Mouse (Mus musculus) megakaryocyte, embryonic 14.5 days (primary cell): ENCODE data around the gene Gpr146. TPM values are rescaled to one million over a fixed set of nuclear protein-coding genes. Genes with fewer than 3 reads are reported as not detected.

Experiments used
- H3K27me3 ChIP-seq: replicated peaks from 2 replicates; pipeline ENCODE3; 2012; ENCODE audit warnings: inconsistent platforms
- H3K36me3 ChIP-seq: replicated peaks from 2 replicates; pipeline ENCODE3; 2012; ENCODE audit warnings: low read length, inconsistent platforms, mixed read lengths
- H3K4me1 ChIP-seq: 2 replicates; pipeline ENCODE4 v1.6.1; 2012; ENCODE audit warnings: inconsistent platforms
- H3K4me3 ChIP-seq: replicated peaks from 2 replicates; pipeline ENCODE3; 2012; ENCODE audit warnings: moderate library complexity, mild to moderate bottlenecking, inconsistent platforms
- H3K9me3 ChIP-seq: 2 replicates; pipeline ENCODE4 v1.6.1; 2012; ENCODE audit warnings: inconsistent platforms
- FLI1 ChIP-seq: IDR thresholded peaks from 2 replicates; pipeline ENCODE4 v1.6.1; 2012; ENCODE audit warnings: low read length, inconsistent platforms, mixed read lengths
- GATA1 ChIP-seq: IDR thresholded peaks from 3 replicates; pipeline ENCODE4 v1.6.1; 2012; ENCODE audit warnings: mixed read lengths, low read length, inconsistent platforms, borderline replicate concordance
- polyA plus RNA-seq: library from polyadenylated mRNA; stranded (reverse); fragments of >175 nt; gene quantifications from 2 replicates; pipeline ENCODE4 v1.2.3, GENCODE M21; 2012; ENCODE audit warnings: low replicate concordance; ENCODE audit not compliant: insufficient read depth

The Gpr146 gene
- polyA plus RNA-seq, 1 experiment, result 69.9 TPM

GRCm38 (mm10) chr5:139434940-139435339, 57.4 kb downstream of the Gpr146 start:
- no peak overlapping the region for H3K4me3 ChIP-seq
- H3K4me1 ChIP-seq, result peaks cover 58% of the 10 kb centered on the region
- peaks cover 7% of the 10 kb centered on the region for H3K36me3 ChIP-seq
- no peaks in the 10 kb centered on the region for H3K9me3 ChIP-seq
- no peaks in the 10 kb centered on the region for H3K27me3 ChIP-seq
- no peak for TF ChIP-seq FLI1
- no peak for TF ChIP-seq GATA1

DNA sequence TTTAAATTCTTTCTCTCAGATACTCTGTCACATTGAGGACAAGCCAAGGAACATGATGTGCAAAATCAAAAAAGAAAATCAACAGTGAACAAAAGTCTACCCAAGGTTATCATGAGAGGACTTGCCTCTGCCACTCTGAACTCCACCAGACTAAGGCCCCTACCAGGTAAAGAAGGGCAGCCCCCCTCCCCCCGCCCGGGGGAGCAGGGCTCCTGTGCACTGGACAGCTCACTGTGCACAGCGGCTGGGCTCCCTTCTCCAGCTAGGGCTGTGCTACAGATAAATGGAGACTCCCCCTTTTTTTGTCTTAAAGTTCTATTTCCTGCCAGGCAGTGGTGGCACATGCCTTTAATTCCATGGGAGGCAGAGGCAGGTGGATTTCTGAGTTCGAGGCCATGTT, 60.3 kb downstream of the Gpr146 start:
- TF ChIP-seq GATA1, result no peak
- Histone ChIP-seq H3K4me1 (peaks cover 56% of the 10 kb centered on the region), H3K4me3 (no peak overlapping the region), H3K9me3 (no peaks in the 10 kb centered on the region), H3K36me3 (peaks cover 16% of the 10 kb centered on the region), H3K27me3 (no peaks in the 10 kb centered on the region)

- no peak for TF ChIP-seq GATA1
- H3K27me3 ChIP-seq, result no peaks in the 10 kb centered on the region
- H3K36me3 ChIP-seq, result peaks cover 14% of the 10 kb centered on the region
- peaks cover 51% of the 10 kb centered on the region for H3K4me1 ChIP-seq
- H3K4me3 ChIP-seq, result no peak overlapping the region
- no peaks in the 10 kb centered on the region for H3K9me3 ChIP-seq
Measured at GRCm38 (mm10) chr5:139438440-139438839, 60.9 kb downstream of the Gpr146 start.

DNA sequence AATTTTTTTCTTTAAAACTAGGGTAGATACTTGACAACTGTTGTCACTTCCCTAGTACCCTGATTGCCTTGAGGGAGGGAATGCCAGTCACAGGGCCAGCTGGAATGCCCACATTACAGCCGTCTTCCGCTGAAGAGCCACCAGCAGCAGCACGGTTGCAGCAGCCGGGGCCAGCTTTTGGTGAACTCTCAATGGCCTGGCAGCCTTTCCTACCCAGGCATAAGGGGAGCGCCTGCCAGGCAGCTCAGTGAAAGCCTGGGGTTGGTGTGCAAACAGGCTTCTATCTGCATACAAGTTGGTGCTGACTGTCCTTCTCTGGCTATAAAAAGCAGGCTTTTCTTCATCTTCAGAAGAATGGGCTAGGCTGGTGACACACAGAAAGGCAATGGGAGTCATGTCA, 63.0 kb downstream of the Gpr146 start:
- no peaks in the 10 kb centered on the region for H3K27me3 ChIP-seq
- peaks cover 13% of the 10 kb centered on the region for H3K36me3 ChIP-seq
- H3K9me3 ChIP-seq, result no peaks in the 10 kb centered on the region
- H3K4me1 ChIP-seq, result peaks cover 41% of the 10 kb centered on the region
- TF ChIP-seq FLI1 (no peak), GATA1 (no peak)
- H3K4me3 ChIP-seq, result no peak overlapping the region

DNA sequence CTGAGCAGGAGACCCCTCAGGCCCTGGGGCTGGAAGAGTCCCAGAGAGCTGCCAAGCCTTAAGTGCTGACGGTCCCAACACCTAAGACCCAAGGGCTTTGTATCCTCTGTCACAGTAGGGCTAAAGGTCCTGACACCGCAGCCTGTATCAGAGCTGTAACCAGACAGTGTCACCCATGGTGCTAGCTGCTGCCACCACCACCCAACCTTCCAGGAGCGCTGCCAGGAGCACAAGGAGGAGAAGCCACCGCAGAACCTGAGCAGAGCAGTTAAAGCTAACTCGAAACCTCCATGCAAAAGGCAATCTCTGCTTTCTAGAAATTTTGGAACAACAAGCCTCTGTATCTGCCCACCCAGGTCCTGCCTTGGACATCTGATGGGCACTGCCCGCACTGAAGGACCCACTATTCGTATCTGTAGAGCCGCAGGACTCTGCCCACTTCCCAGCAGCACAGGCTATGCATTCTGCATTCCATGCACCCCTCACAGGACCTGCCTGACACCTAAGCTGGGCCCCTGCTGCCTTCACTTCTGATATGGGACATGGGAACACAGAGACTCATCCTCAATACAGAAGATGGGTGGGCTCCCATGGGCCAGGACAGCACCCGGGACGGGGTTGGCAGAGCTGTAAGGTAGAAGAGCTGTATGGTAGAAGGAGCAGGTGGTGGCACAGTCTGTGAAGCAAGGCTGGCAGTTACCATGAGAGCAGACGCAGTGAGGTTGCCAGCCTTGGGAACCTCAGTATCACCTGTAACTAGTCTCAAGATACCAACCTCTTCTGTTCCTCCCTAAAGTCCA, 63.6 kb downstream of the Gpr146 start:
- Histone ChIP-seq H3K4me3 (no peak overlapping the region), H3K9me3 (no peaks in the 10 kb centered on the region), H3K4me1 (peaks cover 48% of the 10 kb centered on the region), H3K36me3 (peaks cover 13% of the 10 kb centered on the region), H3K27me3 (no peaks in the 10 kb centered on the region)
- no peak for TF ChIP-seq FLI1
- TF ChIP-seq GATA1, result no peak

DNA sequence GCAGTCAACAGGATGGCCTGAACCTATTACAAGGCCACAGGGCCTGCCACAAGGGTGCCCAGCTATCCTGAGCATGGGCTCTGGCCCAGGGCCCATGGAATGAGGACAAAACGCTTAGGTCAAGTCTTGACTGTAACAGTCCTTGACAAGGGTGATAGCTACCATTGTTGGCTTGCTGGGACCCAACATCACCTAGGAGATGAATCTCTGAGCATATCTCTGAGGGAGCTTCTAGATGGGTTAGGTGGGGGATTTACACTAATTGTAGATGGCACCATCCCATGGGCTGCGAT, 64.2 kb downstream of the Gpr146 start:
- Histone ChIP-seq H3K9me3 (no peaks in the 10 kb centered on the region), H3K36me3 (peaks cover 11% of the 10 kb centered on the region), H3K27me3 (no peaks in the 10 kb centered on the region), H3K4me3 (no peak overlapping the region), H3K4me1 (peaks cover 51% of the 10 kb centered on the region)
- no peak for TF ChIP-seq FLI1
- TF ChIP-seq GATA1, result no peak

- no peak for TF ChIP-seq GATA1
- no peak for TF ChIP-seq FLI1
- peaks cover 10% of the 10 kb centered on the region for H3K36me3 ChIP-seq
Measured at GRCm38 (mm10) chr5:139442428-139442827, 64.9 kb downstream of the Gpr146 start.

GRCm38 (mm10) chr5:139442962-139443361, 65.5 kb downstream of the Gpr146 start:
- Histone ChIP-seq H3K36me3 (peaks cover 10% of the 10 kb centered on the region), H3K4me3 (no peak overlapping the region), H3K4me1 (peaks cover 50% of the 10 kb centered on the region), H3K9me3 (no peaks in the 10 kb centered on the region), H3K27me3 (no peaks in the 10 kb centered on the region)
- TF ChIP-seq FLI1, result no peak
- TF ChIP-seq GATA1, result no peak

More at GRCm38 (mm10) chr5:139442428-139442827, 64.9 kb downstream of the Gpr146 start:
- Histone ChIP-seq H3K4me1 (peaks cover 51% of the 10 kb centered on the region), H3K9me3 (no peaks in the 10 kb centered on the region), H3K27me3 (no peaks in the 10 kb centered on the region), H3K4me3 (no peak overlapping the region)

- Histone ChIP-seq H3K4me1 (peaks cover 53% of the 10 kb centered on the region), H3K4me3 (no peak overlapping the region), H3K9me3 (no peaks in the 10 kb centered on the region), H3K36me3 (peaks cover 10% of the 10 kb centered on the region), H3K27me3 (no peaks in the 10 kb centered on the region)
- no peak for TF ChIP-seq GATA1
- TF ChIP-seq FLI1, result no peak
Measured at GRCm38 (mm10) chr5:139445258-139445657, 67.8 kb downstream of the Gpr146 start.

Other genes with a start within 250 kb of the Gpr146 start
- gene Prkar1b, start 227.7 kb upstream of the Gpr146 start, polyA plus RNA-seq, result 1.4 TPM in 1 of 2 replicates, not detected in the other
- gene Dnaaf5, start 227.5 kb upstream of the Gpr146 start, polyA plus RNA-seq, result 196 and 533 TPM in 2 replicates
- 1.5 and 3.4 TPM in 2 replicates for gene Sun1, start 177.1 kb upstream of the Gpr146 start, polyA plus RNA-seq
- 55.5 and 58.7 TPM in 2 replicates for gene Get4, start 125.4 kb upstream of the Gpr146 start, polyA plus RNA-seq
- gene Adap1, start 52.1 kb upstream of the Gpr146 start, polyA plus RNA-seq, result 25.6 and 59.2 TPM in 2 replicates
- 51.4 and 67.9 TPM in 2 replicates for gene Cox19, start 26.3 kb upstream of the Gpr146 start, polyA plus RNA-seq
- not detected in 2 replicates for gene Cyp2w1, start 25.1 kb upstream of the Gpr146 start, polyA plus RNA-seq
- gene C130050O18Rik, start 27.6 kb downstream of the Gpr146 start, polyA plus RNA-seq, result 1.8 TPM in 1 of 2 replicates, not detected in the other
- not detected in 2 replicates for gene Gper1, start 45.5 kb downstream of the Gpr146 start, polyA plus RNA-seq
- 23.2 and 41.2 TPM in 2 replicates for gene 3110082I17Rik, start 82.8 kb downstream of the Gpr146 start, polyA plus RNA-seq
- gene Zfand2a, start 106.9 kb downstream of the Gpr146 start, polyA plus RNA-seq, result 0.53 and 3.6 TPM in 2 replicates
- not detected in 2 replicates for gene Uncx, start 165.8 kb downstream of the Gpr146 start, polyA plus RNA-seq